Mouse (Mus musculus) brain, embryonic 14.5 days (tissue): ENCODE results near the gene Ildr2.

Experiments
- CTCF ChIP-seq: fragments of 200-500 bp; IDR thresholded peaks from 2 replicates; pipeline ENCODE4 v1.5.1; 2012; ENCODE audit warnings: inconsistent platforms, mild to moderate bottlenecking, moderate library complexity, borderline replicate concordance; ENCODE audit not compliant: insufficient read depth, insufficient read length; ENCODE audit errors: extremely low read depth
- POLR2A ChIP-seq: fragments of 200-500 bp; IDR thresholded peaks from 2 replicates; pipeline ENCODE4 v1.6.1; 2012; ENCODE audit warnings: mild to moderate bottlenecking, inconsistent platforms, borderline replicate concordance; ENCODE audit not compliant: poor library complexity, insufficient read depth, insufficient read length, severe bottlenecking; ENCODE audit errors: extremely low read depth

DNA sequence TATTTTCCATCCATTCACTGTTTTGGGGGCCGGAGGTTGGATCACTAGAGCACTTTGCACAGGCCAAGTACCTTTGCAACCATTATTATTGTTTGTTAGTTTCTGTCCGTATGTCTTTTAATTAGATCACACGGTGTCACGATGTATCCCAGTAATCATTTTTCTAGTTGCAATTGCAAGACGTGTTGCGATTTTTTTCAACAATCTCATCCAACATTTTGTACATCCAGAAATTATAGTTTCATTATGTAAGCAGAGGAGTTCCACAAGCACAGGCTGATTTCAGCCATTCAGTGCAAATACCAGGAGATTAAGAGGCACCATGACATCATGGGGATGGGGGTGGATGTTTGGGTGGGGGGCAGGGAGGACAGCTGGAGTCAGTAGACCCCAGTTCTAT lies 29.5 kb downstream of the Ildr2 start:
- TF ChIP-seq CTCF (no peak), POLR2A (no peak)
